Comparison of ENCODE assay signal across 20 mouse cellular contexts in the genomic region with DNA sequence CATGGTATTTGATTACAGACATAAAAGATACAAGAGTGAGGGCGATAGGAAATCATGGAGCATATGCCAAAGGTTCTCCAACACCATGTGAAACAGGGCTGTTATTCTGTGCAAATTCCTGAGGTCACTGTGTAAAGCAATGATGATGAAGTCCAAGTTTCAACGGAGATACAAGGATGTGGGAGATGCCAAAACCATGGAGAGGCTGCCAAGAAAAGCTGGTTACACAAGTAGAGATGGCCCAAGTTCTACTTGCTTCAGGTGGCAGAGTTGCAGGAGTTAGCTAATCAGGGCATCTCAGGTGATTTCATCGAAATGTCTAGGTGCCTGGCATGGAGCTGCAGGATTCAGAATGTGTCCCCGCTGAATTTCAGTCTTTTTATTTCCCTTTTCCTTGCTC.
A peak's percentile ranks its signal among the peaks of the same experiment; 100 is the strongest.
DNase-seq lines count a peak whose midpoint lies in the region; ATAC-seq and TF ChIP-seq lines count a peak whose summit lies in the region.
"Had no signal": no experiment of that assay in that cellular context is flagged by ENCODE, and none has a peak within 500 bp of the region (broad histone marks: within the 10 kb centered on the region; RNA-seq: fewer than 3 reads in every experiment).

No protein-coding gene starts in this region.

- H3K4me3 ChIP-seq in kidney, adult 2 months (ENCODE audit: insufficient read depth, low read depth, low read length) = no peak overlapping the region
- H3K4me3 ChIP-seq in kidney, embryonic 15.5 days (replicated peaks) = no peak overlapping the region
- H3K4me3 ChIP-seq in lung, adult 2 months (replicated peaks; ENCODE audit: extremely low read depth, low read depth, low read length) = no peak overlapping the region
- no peak overlapping the region for H3K4me3 ChIP-seq in thymus, adult 2 months (ENCODE audit: control insufficient read depth, insufficient read depth, low read length)
- H3K4me3 ChIP-seq: hindbrain, embryonic 12.5 days; limb, embryonic 15.5 days; neural tube, embryonic 12.5 days had no signal

- TF ChIP-seq POLR2A in kidney, adult 2 months (IDR thresholded peaks at IDR 0.05; ENCODE audit: low read depth, low read length) = no peak
- no peak for TF ChIP-seq POLR2A in lung, adult 2 months (IDR thresholded peaks at IDR 0.05; ENCODE audit: borderline replicate concordance, extremely low read depth, low read depth, low read length)
- no peak for TF ChIP-seq POLR2A in thymus, adult 2 months (IDR thresholded peaks at IDR 0.05; ENCODE audit: control insufficient read depth, extremely low read depth, insufficient read depth, low read length, poor library complexity)

- no peaks in the 10 kb centered on the region for H3K36me3 ChIP-seq in kidney, adult 2 months (ENCODE audit: control insufficient read depth, insufficient read depth, low read length)
- H3K36me3 ChIP-seq in kidney, embryonic 15.5 days = no peaks in the 10 kb centered on the region
- no peaks in the 10 kb centered on the region for H3K36me3 ChIP-seq in thymus, adult 2 months (ENCODE audit: control insufficient read depth, insufficient read depth, low read length)
- H3K36me3 ChIP-seq: hindbrain, embryonic 12.5 days; limb, embryonic 15.5 days; neural tube, embryonic 12.5 days had no signal

- TF ChIP-seq CTCF in kidney, adult 2 months (conservative IDR thresholded peaks at IDR 0.05; ENCODE audit: insufficient read depth, insufficient read length, low read depth, low read length) = no peak
- TF ChIP-seq CTCF in lung, adult 2 months (IDR thresholded peaks at IDR 0.05; ENCODE audit: insufficient read depth, low read length) = no peak
- no peak for TF ChIP-seq CTCF in thymus, adult 2 months (IDR thresholded peaks at IDR 0.05; ENCODE audit: borderline replicate concordance, control insufficient read depth, extremely low read depth, insufficient read depth, low read length, poor library complexity)

- DNase-seq in adrenal gland, postnatal 10 days = peak; percentile 36
- DNase-seq in adrenal gland, adult 18-20 months (ENCODE audit: low spot score in 2 of 2) = no peak
- DNase-seq in kidney, adult 2 months = peak; percentile 21
- DNase-seq in lung, postnatal 25 days (ENCODE audit: low spot score) = peak; percentile 8
- DNase-seq in lung, adult 2 months = no peak
- peak; percentile 55 for DNase-seq in adrenal gland, postnatal 14 days
- no peak for DNase-seq in thymus, adult 2 months
- DNase-seq: cerebellum, adult 11 months; forebrain, postnatal 0 days; gastrocnemius, postnatal 14 days; left cerebral cortex, postnatal 4 days; lung, postnatal 10 days; midbrain, embryonic 14.5 days; thymus, postnatal 36 days had no signal

- no peaks in the 10 kb centered on the region for H3K9me3 ChIP-seq in kidney, embryonic 15.5 days (replicated peaks)
- H3K9me3 ChIP-seq: hindbrain, embryonic 12.5 days; limb, embryonic 15.5 days; neural tube, embryonic 12.5 days had no signal

- no peaks in the 10 kb centered on the region for H3K4me1 ChIP-seq in kidney, adult 2 months (ENCODE audit: control insufficient read depth, insufficient read depth, low read length)
- H3K4me1 ChIP-seq in kidney, embryonic 15.5 days = no peaks in the 10 kb centered on the region
- H3K4me1 ChIP-seq in lung, adult 2 months (ENCODE audit: control insufficient read depth, insufficient read depth, low read length) = no peaks in the 10 kb centered on the region
- H3K4me1 ChIP-seq in thymus, adult 2 months (replicated peaks; ENCODE audit: control insufficient read depth, insufficient read depth, low read length) = no peaks in the 10 kb centered on the region
- H3K4me1 ChIP-seq: hindbrain, embryonic 12.5 days; limb, embryonic 15.5 days; neural tube, embryonic 12.5 days had no signal

- no peak overlapping the region for H3K27ac ChIP-seq in kidney, adult 2 months (ENCODE audit: insufficient read depth, low read depth, low read length)
- H3K27ac ChIP-seq in kidney, embryonic 15.5 days = no peak overlapping the region
- no peak overlapping the region for H3K27ac ChIP-seq in thymus, adult 2 months (ENCODE audit: control insufficient read depth, insufficient read depth, low read length)
- H3K27ac ChIP-seq: hindbrain, embryonic 12.5 days; limb, embryonic 15.5 days; neural tube, embryonic 12.5 days had no signal

- WGBS in kidney, adult 2 months = 76% methylated on average over 4 of the region's 4 CpGs
- 85% methylated on average over 4 of the region's 4 CpGs for WGBS in kidney, embryonic 15.5 days
- 67% methylated on average over 4 of the region's 4 CpGs for WGBS in lung, adult 2 months
- 87% methylated on average over 4 of the region's 4 CpGs for WGBS in thymus, adult 2 months

- no peak overlapping the region for H3K4me2 ChIP-seq in kidney, embryonic 15.5 days
- H3K4me2 ChIP-seq: hindbrain, embryonic 12.5 days; limb, embryonic 15.5 days; neural tube, embryonic 12.5 days had no signal

- no peak overlapping the region for H3K9ac ChIP-seq in kidney, embryonic 15.5 days
- H3K9ac ChIP-seq: forebrain, postnatal 0 days; hindbrain, embryonic 12.5 days; limb, embryonic 15.5 days; neural tube, embryonic 12.5 days had no signal

- no peaks in the 10 kb centered on the region for H3K27me3 ChIP-seq in kidney, adult 2 months (replicated peaks; ENCODE audit: control insufficient read depth, insufficient read depth, low read length)
- no peaks in the 10 kb centered on the region for H3K27me3 ChIP-seq in kidney, embryonic 15.5 days
- no peaks in the 10 kb centered on the region for H3K27me3 ChIP-seq in thymus, adult 2 months (ENCODE audit: control insufficient read depth, insufficient read depth, low read length)
- H3K27me3 ChIP-seq: hindbrain, embryonic 12.5 days; limb, embryonic 15.5 days; neural tube, embryonic 12.5 days had no signal

- no peak for ATAC-seq in kidney, embryonic 15.5 days (replicated peaks; ENCODE audit: low FRiP score)
- ATAC-seq: CD4-positive, CD25-positive, alpha-beta regulatory T cell, adult 4 months; forebrain, postnatal 0 days; intestine, postnatal 0 days had no signal

Comparison
In these comparisons a context has a peak if more than half of its experiments do, and no peak if none do; other contexts are left out.
1. DNase-seq: peak in adrenal gland, postnatal 10 days (single experiment), kidney, adult 2 months (single experiment), lung, postnatal 25 days (single experiment) and adrenal gland, postnatal 14 days (single experiment); none in adrenal gland, adult 18-20 months (0 of 2), lung, adult 2 months (single experiment) and thymus, adult 2 months (single experiment).